Mouse (Mus musculus) adrenal gland, adult 10 weeks (tissue): Measurements from ENCODE around the gene Spata21. TPM values are rescaled to one million over a fixed set of nuclear protein-coding genes. Genes with fewer than 3 reads are reported as not detected.

Experiments
- polyA plus RNA-seq: library from polyadenylated mRNA; stranded (reverse); fragments of 350-450 nt; fragmentation: Illumina TruSeq; extraction: RNeasy Lipid Tissue Mini Kit (QIAGEN cat#74804); gene quantifications from one replicate; pipeline ENCODE4 v1.2.3, GENCODE M21; 2014; ENCODE audit warnings: low read depth, low replicate concordance

Gene Spata21
- not detected for polyA plus RNA-seq

GRCm38 (mm10) chr4:141088033-141088432 lies at the start of gene Spata21:
TSS of gene Spata21 (plus strand) at chr4:141088333.

GRCm38 (mm10) chr4:141060426-141061301 lies 27.5 kb upstream of the Spata21 start, which contains the start of gene Crocc:
TSS of gene Crocc (minus strand) at chr4:141060550.

GRCm38 (mm10) chr4:141077681-141078509 lies 10.2 kb upstream of the Spata21 start, which contains the start of gene Necap2:
TSS of gene Necap2 (minus strand) at chr4:141078357.

GRCm38 (mm10) chr4:141139116-141139970 lies 51.2 kb downstream of the Spata21 start, which contains the start of gene Szrd1:
TSS of gene Szrd1 (minus strand) at chr4:141139775.

GRCm38 (mm10) chr4:141147112-141148008 lies 59.2 kb downstream of the Spata21 start, which contains the start of gene Fbxo42:
TSS of gene Fbxo42 (plus strand) at chr4:141147913.

Other genes with a start within 250 kb of the Spata21 start
- gene Padi1, start 242.6 kb upstream of the Spata21 start, polyA plus RNA-seq, result not detected
- gene Padi2, start 182.0 kb upstream of the Spata21 start, polyA plus RNA-seq, result 0.93 TPM
- 96.7 TPM for gene Sdhb, start 127.1 kb upstream of the Spata21 start, polyA plus RNA-seq
- gene Atp13a2, start 101.5 kb upstream of the Spata21 start, polyA plus RNA-seq, result 2.0 TPM
- not detected for gene Mfap2, start 77.9 kb upstream of the Spata21 start, polyA plus RNA-seq
- gene Crocc, start 27.8 kb upstream of the Spata21 start, polyA plus RNA-seq, result 1.5 TPM
- 7.5 TPM for gene Necap2, start 10.0 kb upstream of the Spata21 start, polyA plus RNA-seq
- 28.2 TPM for gene Szrd1, start 51.4 kb downstream of the Spata21 start, polyA plus RNA-seq
- 7.3 TPM for gene Fbxo42, start 59.6 kb downstream of the Spata21 start, polyA plus RNA-seq
- 0.76 TPM for gene Rsg1, start 125.6 kb downstream of the Spata21 start, polyA plus RNA-seq
- gene Arhgef19, start 151.2 kb downstream of the Spata21 start, polyA plus RNA-seq, result 1.2 TPM
- 0.70 TPM for gene Epha2, start 212.9 kb downstream of the Spata21 start, polyA plus RNA-seq